Mouse (Mus musculus) MN1 (cell line): ENCODE results near the gene Hsd17b14.
A peak's percentile ranks its signal among the peaks of the same experiment; 100 is the strongest.

Experiments
- DNase-seq: peaks from one replicate; pipeline ENCODE4 v3.0.0-alpha.2; 2016; ENCODE audit warnings: low spot score

Hsd17b14 gene

DNA sequence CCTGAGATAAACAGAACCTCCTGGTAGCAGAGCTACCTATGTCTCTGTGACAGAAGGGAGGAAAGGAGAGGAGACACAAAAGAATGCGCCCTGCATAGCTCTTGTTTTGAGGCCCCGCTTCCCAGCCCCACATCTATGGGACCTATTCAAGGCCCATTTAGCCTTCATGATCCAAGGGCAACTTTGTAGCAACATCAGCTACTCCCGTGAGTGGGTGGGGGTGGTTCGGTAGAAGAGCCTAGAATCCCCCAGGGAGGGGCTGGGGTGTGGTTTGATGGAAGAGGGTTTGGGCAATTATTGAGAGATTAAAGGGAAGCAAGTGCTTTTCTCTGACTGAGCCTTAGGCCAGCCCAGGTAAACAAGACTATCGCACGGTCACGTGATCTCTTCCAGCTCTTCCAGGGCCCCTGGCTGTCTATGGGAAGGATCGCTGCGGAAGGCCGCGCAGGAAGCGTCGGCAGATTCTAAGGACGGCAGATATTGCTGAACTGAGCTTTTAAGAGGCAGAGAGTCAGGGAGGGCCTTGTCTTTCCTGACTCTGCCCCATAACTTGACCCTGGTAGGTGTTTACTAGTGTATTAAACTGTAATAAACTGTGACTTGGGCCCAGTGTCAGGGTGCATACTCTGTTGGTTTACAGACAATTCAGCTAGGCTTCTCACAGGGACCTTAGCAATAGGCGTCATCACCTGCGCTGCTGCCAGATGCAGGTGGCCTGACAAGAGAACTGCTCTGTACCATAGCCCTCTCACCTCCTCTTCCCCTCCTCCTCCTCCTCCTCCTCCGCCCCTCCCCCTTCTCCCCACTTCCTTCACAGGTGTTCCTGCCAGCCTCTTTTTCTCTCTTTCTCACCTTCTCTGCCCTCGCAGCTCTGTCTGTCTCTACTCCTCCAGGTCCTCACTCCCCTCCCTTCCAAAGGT is 44.5 kb downstream of the Hsd17b14 start:
- no peak for DNase-seq

DNA sequence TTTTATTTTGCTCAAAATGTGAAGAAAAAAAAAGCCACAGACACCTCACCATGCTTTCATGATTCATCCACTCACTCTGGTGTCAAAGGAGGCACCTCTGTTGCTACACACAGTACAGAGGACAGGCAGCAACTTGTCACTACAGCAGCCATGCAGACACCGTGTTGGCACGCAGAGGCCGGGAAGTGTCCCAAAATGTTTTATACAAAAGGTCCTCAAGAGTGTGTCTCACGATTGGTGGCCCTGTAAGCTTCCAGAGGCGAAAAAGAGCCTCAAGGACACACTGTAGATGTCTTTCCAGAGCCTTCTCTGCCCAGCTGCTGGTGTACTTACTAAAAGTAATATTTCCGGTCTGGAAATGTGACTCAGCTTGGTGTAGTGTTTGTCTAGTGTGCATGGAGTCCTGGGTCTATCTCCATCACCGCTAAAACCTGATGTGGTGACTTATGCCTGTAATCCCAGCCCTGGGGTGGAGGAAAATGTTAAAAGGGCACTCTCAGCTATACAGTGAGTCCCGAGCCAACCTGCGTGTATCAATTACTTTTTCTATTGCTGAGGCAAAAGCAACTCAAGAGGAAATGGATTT is 51.1 kb downstream of the Hsd17b14 start:
- DNase-seq = no peak

DNA sequence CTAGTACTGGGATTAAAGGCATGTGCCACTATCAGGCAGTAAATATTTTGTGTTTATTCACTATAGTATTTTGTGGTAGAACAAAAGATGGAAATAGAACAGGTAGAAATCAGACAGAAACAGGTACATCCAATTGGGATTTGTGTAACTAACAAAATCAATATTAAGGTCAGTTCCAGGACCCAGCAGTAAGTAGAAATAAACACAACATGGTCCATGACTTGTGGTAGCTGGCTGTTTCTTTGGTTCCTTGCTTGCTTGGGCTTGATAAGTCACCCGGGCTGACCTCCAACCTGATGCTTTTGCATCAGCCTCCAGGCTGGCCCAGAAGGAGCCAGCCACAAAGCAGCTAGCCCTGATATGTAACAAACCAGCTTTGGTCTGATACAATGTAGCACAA is 54.8 kb downstream of the Hsd17b14 start:
- DNase-seq = no peak

DNA sequence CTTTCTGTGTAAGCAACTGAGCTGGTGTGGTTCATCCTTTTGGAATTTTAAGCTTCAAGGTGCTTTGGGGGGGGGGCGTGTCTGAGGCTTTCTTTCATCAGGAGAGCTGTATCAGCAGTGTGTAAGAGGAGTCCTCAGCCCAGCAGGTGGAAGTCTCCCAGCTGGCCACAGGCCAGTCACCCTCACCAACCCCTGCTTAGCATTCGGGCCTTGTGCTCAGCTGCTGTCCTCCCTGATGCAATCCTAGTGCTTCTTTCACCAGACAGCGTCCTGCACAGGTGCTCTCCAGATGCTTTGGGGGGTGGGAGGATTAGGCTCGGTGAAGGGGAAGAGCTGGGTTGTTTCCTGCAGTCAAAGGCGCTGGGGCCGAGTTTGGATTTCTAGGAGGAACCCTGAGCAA is 61.6 kb downstream of the Hsd17b14 start:
- DNase-seq = peak; percentile 57

DNA sequence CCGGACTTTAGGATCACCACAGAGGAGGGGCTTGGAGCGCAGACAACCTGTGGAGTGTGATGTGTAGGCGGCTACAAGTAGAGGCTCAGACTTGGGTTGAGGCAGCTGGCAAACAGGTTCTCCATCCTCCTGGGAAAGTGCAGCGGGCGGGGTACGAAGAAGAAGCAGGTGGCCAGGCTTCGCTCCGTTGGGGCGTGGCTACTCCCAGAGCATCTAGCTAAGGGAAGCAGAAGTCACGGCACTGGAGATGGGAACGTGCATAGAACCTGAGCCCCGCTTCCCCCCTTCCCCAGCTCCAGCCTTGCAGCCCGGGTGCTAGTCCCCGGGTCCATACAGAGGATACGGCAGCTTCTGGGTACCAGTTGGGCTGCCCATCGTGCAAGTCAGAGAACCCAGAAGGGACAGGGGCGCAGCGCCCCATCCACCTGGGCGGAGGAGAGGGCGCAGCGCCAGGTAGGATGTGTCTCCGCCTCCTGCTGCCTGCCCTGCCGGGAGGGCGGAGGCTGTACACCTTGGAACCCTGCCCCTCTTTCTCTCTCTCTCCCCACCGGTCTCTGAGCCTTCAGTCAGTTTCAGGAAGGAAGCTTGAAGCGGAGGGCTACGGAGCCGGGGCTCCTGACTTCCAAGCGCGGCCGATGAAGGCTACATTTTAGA is 62.5 kb downstream of the Hsd17b14 start, which contains the start of gene Fut1:
Gene Fut1, plus strand, starts transcription at position 248 of the 654 bp plus-strand sequence.
- no peak for DNase-seq
